Mouse (Mus musculus): ENCODE results near the gene Mpnd. TPM values are rescaled to one million over a fixed set of nuclear protein-coding genes. Genes with fewer than 3 reads are reported as not detected.

The Mpnd gene
- polyA plus RNA-seq, 1 experiment from 2014 or later, result 97.9 TPM

- no peak for ATAC-seq (ENCODE audit: insufficient number of reproducible peaks, insufficient read depth, low FRiP score, low read depth)
- Histone ChIP-seq H3K4me2 (replicated peaks; ENCODE audit: low read depth, low read length) (peak overlapping the region; percentile 79; the same call in 1 of the 2 replicates), H3K9ac (replicated peaks; ENCODE audit: low read depth, low read length) (no peak overlapping the region), H3K36me3 (ENCODE audit: control insufficient read depth, insufficient read depth, low read length) (peaks cover 24% of the 10 kb centered on the region), H3K4me1 (ENCODE audit: control insufficient read depth, insufficient read depth, low read length) (peaks cover 18% of the 10 kb centered on the region), H3K27ac (ENCODE audit: low read length) (no peak overlapping the region), H3K4me3 (ENCODE audit: low read depth, low read length) (no peak overlapping the region), H3K9me3 (ENCODE audit: control insufficient read depth, low read depth, low read length) (no peaks in the 10 kb centered on the region), H3K27me3 (ENCODE audit: control insufficient read depth, insufficient read depth, low read length) (no peaks in the 10 kb centered on the region)
- WGBS, result 84% methylated on average over 7 of the region's 7 CpGs
Measured at GRCm38 (mm10) chr17:56034040-56034725, 28.7 kb downstream of the Mpnd start.

GRCm38 (mm10) chr17:56034726-56035100, 29.2 kb downstream of the Mpnd start:
- Histone ChIP-seq H3K4me2 (replicated peaks; ENCODE audit: low read depth, low read length) (peak overlapping the region; percentile 79), H3K36me3 (ENCODE audit: control insufficient read depth, insufficient read depth, low read length) (peaks cover 21% of the 10 kb centered on the region), H3K4me3 (ENCODE audit: low read depth, low read length) (peak overlapping the region; percentile 82; the same call in 1 of the 2 replicates), H3K27me3 (ENCODE audit: control insufficient read depth, insufficient read depth, low read length) (no peaks in the 10 kb centered on the region), H3K9ac (replicated peaks; ENCODE audit: low read depth, low read length) (no peak overlapping the region), H3K27ac (ENCODE audit: low read length) (no peak overlapping the region), H3K9me3 (ENCODE audit: control insufficient read depth, low read depth, low read length) (no peaks in the 10 kb centered on the region), H3K4me1 (ENCODE audit: control insufficient read depth, insufficient read depth, low read length) (peaks cover 18% of the 10 kb centered on the region)
- 72% methylated on average over 6 of the region's 6 CpGs for WGBS
- ATAC-seq (ENCODE audit: insufficient number of reproducible peaks, insufficient read depth, low FRiP score, low read depth), result no peak

- 54% methylated on average over 4 of the region's 4 CpGs for WGBS
Measured at GRCm38 (mm10) chr17:56035216-56035615, 29.7 kb downstream of the Mpnd start.

GRCm38 (mm10) chr17:56036176-56036900, 30.8 kb downstream of the Mpnd start, which contains the start of gene Sh3gl1:
Gene Sh3gl1 (minus strand): TSS chr17:56036635.
- Histone ChIP-seq H3K36me3 (ENCODE audit: control insufficient read depth, insufficient read depth, low read length) (peaks cover 16% of the 10 kb centered on the region), H3K27me3 (ENCODE audit: control insufficient read depth, insufficient read depth, low read length) (no peaks in the 10 kb centered on the region), H3K4me3 (ENCODE audit: low read depth, low read length) (peak within 1 kb of the TSS; percentile 82), H3K9ac (replicated peaks; ENCODE audit: low read depth, low read length) (peak within 1 kb of the TSS; percentile 94), H3K9me3 (ENCODE audit: control insufficient read depth, low read depth, low read length) (no peaks in the 10 kb centered on the region), H3K4me2 (replicated peaks; ENCODE audit: low read depth, low read length) (peak within 1 kb of the TSS; percentile 79), H3K27ac (ENCODE audit: low read length) (peak within 1 kb of the TSS; percentile 91), H3K4me1 (ENCODE audit: control insufficient read depth, insufficient read depth, low read length) (peaks cover 21% of the 10 kb centered on the region)
- ATAC-seq (ENCODE audit: insufficient number of reproducible peaks, insufficient read depth, low FRiP score, low read depth), result peak; percentile 90
- under 1% methylated on average over 74 of the region's 74 CpGs for WGBS

More at GRCm38 (mm10) chr17:56035216-56035615, 29.7 kb downstream of the Mpnd start:
- Histone ChIP-seq H3K4me1 (ENCODE audit: control insufficient read depth, insufficient read depth, low read length) (peaks cover 18% of the 10 kb centered on the region), H3K27me3 (ENCODE audit: control insufficient read depth, insufficient read depth, low read length) (no peaks in the 10 kb centered on the region), H3K4me2 (replicated peaks; ENCODE audit: low read depth, low read length) (peak overlapping the region; percentile 79), H3K36me3 (ENCODE audit: control insufficient read depth, insufficient read depth, low read length) (peaks cover 20% of the 10 kb centered on the region), H3K9ac (replicated peaks; ENCODE audit: low read depth, low read length) (peak overlapping the region; percentile 94; the same call in 1 of the 2 replicates), H3K9me3 (ENCODE audit: control insufficient read depth, low read depth, low read length) (no peaks in the 10 kb centered on the region), H3K27ac (ENCODE audit: low read length) (no peak overlapping the region; the same call in 1 of the 2 replicates), H3K4me3 (ENCODE audit: low read depth, low read length) (peak overlapping the region; percentile 82)
- no peak for ATAC-seq (ENCODE audit: insufficient number of reproducible peaks, insufficient read depth, low FRiP score, low read depth)

- H3K4me1 ChIP-seq (ENCODE audit: control insufficient read depth, insufficient read depth, low read length), result peaks cover 26% of the 10 kb centered on the region
- H3K27me3 ChIP-seq (ENCODE audit: control insufficient read depth, insufficient read depth, low read length), result no peaks in the 10 kb centered on the region
- 36% methylated on average over 13 of the region's 13 CpGs for WGBS
- no peak for ATAC-seq (ENCODE audit: insufficient number of reproducible peaks, insufficient read depth, low FRiP score, low read depth)
- peak overlapping the region; percentile 82 for H3K4me3 ChIP-seq (ENCODE audit: low read depth, low read length)
- 0 out of 2 replicates have a peak overlapping the region, but pooled peaks have one; percentile 25 for H3K9ac ChIP-seq (replicated peaks; ENCODE audit: low read depth, low read length)
- no peak overlapping the region for H3K27ac ChIP-seq (ENCODE audit: low read length)
- H3K4me2 ChIP-seq (replicated peaks; ENCODE audit: low read depth, low read length), result peak overlapping the region; percentile 48
- H3K36me3 ChIP-seq (ENCODE audit: control insufficient read depth, insufficient read depth, low read length), result peaks cover 16% of the 10 kb centered on the region
- no peaks in the 10 kb centered on the region for H3K9me3 ChIP-seq (ENCODE audit: control insufficient read depth, low read depth, low read length)
Measured at GRCm38 (mm10) chr17:56036901-56037287, 31.4 kb downstream of the Mpnd start.

GRCm38 (mm10) chr17:56038583-56039261, 33.2 kb downstream of the Mpnd start:
- Histone ChIP-seq H3K9ac (replicated peaks; ENCODE audit: low read depth, low read length) (no peak overlapping the region), H3K4me2 (replicated peaks; ENCODE audit: low read depth, low read length) (no peak overlapping the region), H3K4me3 (ENCODE audit: low read depth, low read length) (no peak overlapping the region), H3K4me1 (ENCODE audit: control insufficient read depth, insufficient read depth, low read length) (peaks cover 24% of the 10 kb centered on the region), H3K27me3 (ENCODE audit: control insufficient read depth, insufficient read depth, low read length) (no peaks in the 10 kb centered on the region), H3K27ac (ENCODE audit: low read length) (no peak overlapping the region), H3K9me3 (ENCODE audit: control insufficient read depth, low read depth, low read length) (no peaks in the 10 kb centered on the region), H3K36me3 (ENCODE audit: control insufficient read depth, insufficient read depth, low read length) (peaks cover 12% of the 10 kb centered on the region)
- no peak for ATAC-seq (ENCODE audit: insufficient number of reproducible peaks, insufficient read depth, low FRiP score, low read depth)
- 84% methylated on average over 8 of the region's 8 CpGs for WGBS

GRCm38 (mm10) chr17:56039345-56039744, 33.8 kb downstream of the Mpnd start:
- ATAC-seq (ENCODE audit: insufficient number of reproducible peaks, insufficient read depth, low FRiP score, low read depth), result no peak
- Histone ChIP-seq H3K27me3 (ENCODE audit: control insufficient read depth, insufficient read depth, low read length) (no peaks in the 10 kb centered on the region), H3K9me3 (ENCODE audit: control insufficient read depth, low read depth, low read length) (no peaks in the 10 kb centered on the region), H3K4me3 (ENCODE audit: low read depth, low read length) (peak overlapping the region; percentile 79; the same call in 1 of the 2 replicates), H3K9ac (replicated peaks; ENCODE audit: low read depth, low read length) (no peak overlapping the region), H3K4me2 (replicated peaks; ENCODE audit: low read depth, low read length) (peak overlapping the region; percentile 31), H3K4me1 (ENCODE audit: control insufficient read depth, insufficient read depth, low read length) (peaks cover 24% of the 10 kb centered on the region), H3K27ac (ENCODE audit: low read length) (no peak overlapping the region), H3K36me3 (ENCODE audit: control insufficient read depth, insufficient read depth, low read length) (peaks cover 10% of the 10 kb centered on the region)
- WGBS, result 77% methylated on average over 4 of the region's 4 CpGs
